Mouse (Mus musculus): ENCODE data around the gene Cyth3.

DNA sequence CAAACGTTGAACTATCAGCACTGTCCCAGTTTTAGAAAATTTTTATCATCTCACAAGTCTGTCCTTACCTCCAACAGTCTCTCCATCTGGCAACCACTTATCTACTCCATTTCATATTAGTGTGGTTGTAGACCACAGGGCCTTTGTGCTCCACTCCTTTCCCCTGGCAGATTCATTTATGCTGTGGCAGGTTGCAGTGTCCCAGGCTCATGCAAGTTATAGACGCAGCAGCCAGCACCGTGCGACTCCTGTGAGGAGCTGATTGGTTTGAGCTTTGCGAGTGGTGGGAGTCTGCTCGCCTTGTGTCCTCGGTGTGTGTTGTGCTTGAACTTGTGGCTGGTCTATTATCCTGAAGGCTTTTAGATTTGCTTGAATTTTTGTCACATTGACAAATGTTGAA lies 17.6 kb downstream of the Cyth3 start:
- TF ChIP-seq CTCF (IDR thresholded peaks at IDR 0.05; ENCODE audit: borderline replicate concordance, insufficient read depth, low read length) = no peak
- TF ChIP-seq POLR2A (IDR thresholded peaks at IDR 0.05; ENCODE audit: low read depth, low read length) = no peak
